Mouse (Mus musculus): ENCODE results near the gene Fgfr1op.

The Fgfr1op gene

DNA sequence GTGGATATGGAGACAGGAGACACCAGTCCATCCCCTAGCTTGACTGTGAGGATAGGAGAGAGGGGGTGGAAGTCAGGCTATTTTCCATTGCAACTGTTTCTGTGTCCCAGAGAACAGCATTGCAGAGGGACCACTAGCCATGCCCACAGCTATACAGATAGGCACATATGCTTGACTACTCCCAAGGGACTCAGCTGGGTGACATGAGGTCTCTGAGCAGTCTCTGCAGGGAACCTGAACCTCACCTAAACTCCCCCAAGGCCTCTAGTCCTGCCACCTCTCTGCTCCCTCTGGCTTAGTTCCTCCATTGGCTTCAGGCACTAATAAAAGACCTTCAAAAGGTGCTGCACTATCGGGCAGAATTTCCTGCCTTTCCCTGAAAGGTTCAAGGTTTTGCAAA, 58.8 kb downstream of the Fgfr1op start:
- intact Hi-C loops (cut with DNase I), result no loop called here

- intact Hi-C loops (cut with DNase I), result no loop called here
These were observed 59.9 kb downstream of the Fgfr1op start for GRCm38 (mm10) chr17:8225166-8225565.

GRCm38 (mm10) chr17:8225746-8226145, 60.4 kb downstream of the Fgfr1op start:
- intact Hi-C loops (cut with DNase I), result no loop called here

DNA sequence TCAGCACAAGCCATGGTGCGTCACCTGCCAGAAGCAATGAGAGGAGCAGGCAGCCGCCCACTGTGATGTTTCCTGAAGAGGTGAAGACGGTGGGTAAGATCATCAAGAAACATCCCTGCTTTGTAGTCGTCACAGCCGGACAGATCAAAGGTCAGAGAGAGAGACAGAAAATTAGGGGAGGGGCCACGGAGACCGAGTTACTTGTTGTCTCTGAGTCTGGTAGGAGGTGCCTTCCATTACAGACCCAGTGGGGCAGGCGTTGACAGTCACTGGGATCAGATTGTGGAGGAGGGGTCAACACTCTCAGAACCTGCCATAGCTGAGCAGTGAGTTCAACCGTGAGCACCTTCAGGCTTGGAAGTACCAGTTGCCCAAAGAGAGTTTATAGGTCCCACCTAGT, 63.3 kb downstream of the Fgfr1op start:
- intact Hi-C loops (cut with DNase I), result no loop called here

GRCm38 (mm10) chr17:8229607-8230006, 64.3 kb downstream of the Fgfr1op start:
- intact Hi-C loops (cut with DNase I), result no loop called here

GRCm38 (mm10) chr17:8232089-8232488, 66.8 kb downstream of the Fgfr1op start:
- intact Hi-C loops (cut with DNase I), result no loop called here

DNA sequence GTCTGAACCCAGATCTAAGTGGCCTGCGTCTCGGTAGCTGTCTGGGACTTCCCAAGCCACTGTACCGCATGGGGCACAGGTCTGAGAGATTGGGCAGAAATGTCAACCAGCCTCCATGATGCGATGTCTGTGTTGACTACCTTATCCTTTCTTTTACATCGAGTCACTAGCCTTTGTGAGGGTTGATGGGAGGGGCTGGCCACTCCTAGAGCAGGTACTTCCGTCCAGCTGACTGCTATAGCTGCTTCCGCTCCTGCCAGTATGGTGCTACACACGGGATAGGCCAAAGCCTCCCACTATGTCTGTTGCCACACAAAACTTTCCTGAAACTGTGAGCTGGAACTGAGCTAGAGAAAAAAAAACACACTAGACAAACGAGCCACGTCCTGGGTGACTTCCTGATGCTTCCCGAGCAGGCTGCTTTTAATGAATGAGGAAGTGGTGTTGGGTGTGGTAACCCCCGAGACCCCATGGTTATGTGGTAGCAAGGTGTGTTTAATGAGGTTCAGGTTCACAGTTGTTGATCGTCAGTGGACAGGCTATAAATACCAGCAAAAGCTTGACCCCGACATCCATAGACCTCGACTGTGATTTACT, 68.4 kb downstream of the Fgfr1op start:
- intact Hi-C loops (cut with DNase I), result no loop called here

DNA sequence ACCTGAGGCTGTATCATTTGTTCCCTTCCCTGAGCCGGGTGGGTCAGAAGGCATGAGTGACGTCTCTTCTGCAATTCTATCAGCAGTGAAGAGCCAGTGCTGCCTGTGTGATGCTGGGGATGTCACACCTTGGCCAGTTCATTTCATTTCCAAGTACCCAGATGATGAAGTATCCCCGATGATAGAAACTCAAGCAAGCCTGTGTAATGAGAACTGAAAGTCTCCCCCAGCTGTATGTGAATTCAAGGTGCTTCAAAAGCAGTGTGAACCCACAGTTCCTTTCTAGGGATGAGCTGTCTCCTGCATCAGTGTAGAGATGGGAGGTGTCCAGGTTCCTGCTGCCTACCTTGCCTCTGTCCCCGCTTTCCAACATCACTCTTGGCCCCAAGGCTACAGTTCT, 69.2 kb downstream of the Fgfr1op start:
- intact Hi-C loops (cut with DNase I), result no loop called here

GRCm38 (mm10) chr17:8235743-8236142, 70.4 kb downstream of the Fgfr1op start, which contains the start of gene Ccr6:
TSS of gene Ccr6 (plus strand) at chr17:8236043.
- intact Hi-C loops (cut with DNase I), result no loop called here

DNA sequence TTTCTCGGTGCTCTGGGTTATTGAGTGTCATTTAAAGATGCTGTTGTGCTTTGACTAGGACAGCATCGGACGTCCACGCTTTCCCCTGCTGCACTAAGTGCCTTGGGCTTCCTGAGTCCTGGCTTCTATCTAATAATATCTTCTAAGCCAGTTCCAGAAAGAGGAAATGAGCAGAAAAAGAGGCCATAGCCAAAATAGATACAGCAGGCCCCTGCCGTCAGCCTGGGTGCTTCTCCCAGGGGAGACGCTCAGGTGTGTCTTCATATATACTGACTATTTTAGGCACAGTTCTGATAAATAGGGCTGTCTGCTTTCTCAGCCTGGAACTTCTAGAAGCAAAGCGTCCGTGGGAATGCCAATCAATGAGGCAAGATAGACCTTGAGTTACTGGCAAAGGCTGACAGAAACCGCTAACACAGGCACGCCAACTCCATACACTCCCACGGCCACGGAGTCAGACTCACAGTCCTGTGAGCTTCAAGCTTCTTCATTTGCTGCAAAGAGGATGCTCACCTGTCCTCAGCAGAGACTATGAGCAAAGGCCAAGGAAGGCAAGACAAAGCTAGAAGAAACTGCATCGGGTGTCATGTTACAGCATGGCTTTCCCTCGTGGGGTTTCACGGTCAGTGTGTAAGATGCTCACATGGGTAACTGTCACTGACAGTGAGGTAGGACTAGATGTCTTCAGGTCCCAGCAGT, 72.9 kb downstream of the Fgfr1op start:
- intact Hi-C loops (cut with DNase I), result no loop called here

DNA sequence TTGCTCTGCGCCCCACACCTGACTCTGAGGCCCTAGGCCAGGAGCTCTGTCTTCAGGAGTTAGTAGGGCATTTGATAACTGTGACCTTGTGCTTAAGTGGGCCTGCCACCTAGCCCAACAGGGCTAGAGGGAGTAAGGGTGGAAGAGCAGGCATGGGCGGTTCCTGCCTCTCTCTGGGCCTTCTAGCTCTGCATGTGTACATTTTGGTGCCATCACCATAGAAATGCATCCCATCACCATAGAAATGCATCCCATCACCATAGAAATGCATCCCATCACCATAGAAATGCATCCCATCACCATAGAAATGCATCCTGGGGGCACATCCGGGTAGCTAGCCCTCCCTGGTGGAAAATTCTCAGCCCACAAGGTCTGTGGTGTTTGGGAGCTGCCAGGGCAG, 74.3 kb downstream of the Fgfr1op start:
- intact Hi-C loops (cut with DNase I), result no loop called here

- intact Hi-C loops (cut with DNase I), result no loop called here
These were observed 75.2 kb downstream of the Fgfr1op start for GRCm38 (mm10) chr17:8240517-8240916.

- intact Hi-C loops (cut with DNase I), result no loop called here
These were observed 76.3 kb downstream of the Fgfr1op start for GRCm38 (mm10) chr17:8241645-8242044.

GRCm38 (mm10) chr17:8242186-8242585, 76.9 kb downstream of the Fgfr1op start:
- intact Hi-C loops (cut with DNase I), result no loop called here

GRCm38 (mm10) chr17:8244124-8244523, 78.8 kb downstream of the Fgfr1op start:
- intact Hi-C loops (cut with DNase I), result no loop called here

GRCm38 (mm10) chr17:8246102-8246754, 80.9 kb downstream of the Fgfr1op start:
- intact Hi-C loops (cut with DNase I), result no loop called here

Data from adrenal gland (tissue).